25 mouse cellular contexts compared by ENCODE assay signal in the genomic region with DNA sequence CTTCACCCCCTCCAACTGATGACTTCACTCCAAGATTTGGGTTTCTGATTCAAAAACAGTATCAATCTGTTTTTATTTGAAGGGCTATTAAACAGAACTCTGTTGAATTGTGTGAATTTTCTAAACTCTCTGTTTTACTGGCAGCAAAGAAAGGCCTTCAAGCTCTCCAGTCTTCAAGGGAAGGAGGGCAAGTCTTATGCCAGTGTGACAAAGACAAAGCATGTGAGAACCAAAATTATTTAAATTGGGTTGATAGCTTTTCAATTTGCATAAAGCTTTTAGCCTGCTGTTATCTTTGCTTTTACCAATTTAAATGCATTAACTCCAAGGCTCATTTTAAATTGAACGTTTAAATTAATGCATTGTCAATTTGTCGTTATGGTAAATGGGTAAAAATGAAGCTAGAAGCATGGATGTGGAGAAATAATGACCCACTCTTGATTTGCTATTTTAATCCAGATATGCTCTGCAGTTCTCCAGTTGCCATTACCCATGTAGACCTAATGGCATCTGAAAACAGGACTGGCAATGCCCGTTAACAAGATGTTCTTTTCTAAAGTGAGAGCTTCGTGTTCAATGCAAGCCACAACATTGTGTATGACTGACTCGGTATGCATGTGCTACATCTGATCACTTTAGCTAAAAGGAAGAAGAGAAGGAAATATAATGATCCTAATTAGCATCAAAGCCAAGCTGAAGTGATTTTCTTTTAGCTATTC.
"Had no signal": no experiment of that assay in that cellular context is flagged by ENCODE, and none has a peak within 500 bp of the region (broad histone marks: within the 10 kb centered on the region; RNA-seq: fewer than 3 reads in every experiment).

No protein-coding gene starts in this region.

- DNase-seq: kidney, adult 18-20 months; kidney, adult 9 months; kidney, postnatal 25 days; layer of hippocampus, adult 9-11 months; liver; lung, adult 18-20 months; lung, postnatal 10 days; lung, postnatal 36 days; right cerebral cortex, adult 18-20 months; right cerebral cortex, postnatal 14 days; right cerebral cortex, postnatal 4 days; thymus, postnatal 25 days had no signal

- H3K27ac ChIP-seq: kidney, postnatal 0 days; layer of hippocampus, adult 2 months; limb, embryonic 10.5 days; limb, embryonic 13.5 days; liver, embryonic 12.5 days; liver, embryonic 15.5 days; lung, embryonic 15.5 days; midbrain, embryonic 10.5 days; neural tube, embryonic 12.5 days; neural tube, embryonic 15.5 days; stomach, embryonic 15.5 days had no signal

- H3K36me3 ChIP-seq: limb, embryonic 10.5 days; limb, embryonic 13.5 days; liver, embryonic 12.5 days; liver, embryonic 15.5 days; lung, embryonic 15.5 days; midbrain, embryonic 10.5 days; neural tube, embryonic 12.5 days; neural tube, embryonic 15.5 days; stomach, embryonic 15.5 days had no signal

- H3K9ac ChIP-seq: limb, embryonic 13.5 days; liver, embryonic 12.5 days; liver, embryonic 15.5 days; lung, embryonic 15.5 days; neural tube, embryonic 12.5 days; neural tube, embryonic 15.5 days; stomach, embryonic 15.5 days had no signal

- H3K9me3 ChIP-seq: limb, embryonic 10.5 days; limb, embryonic 13.5 days; liver, embryonic 15.5 days; lung, embryonic 15.5 days; neural tube, embryonic 15.5 days; stomach, embryonic 15.5 days had no signal

- H3K4me1 ChIP-seq: limb, embryonic 10.5 days; limb, embryonic 13.5 days; liver, embryonic 12.5 days; liver, embryonic 15.5 days; lung, embryonic 15.5 days; megakaryocyte, embryonic 14.5 days; midbrain, embryonic 10.5 days; neural tube, embryonic 12.5 days; neural tube, embryonic 15.5 days; stomach, embryonic 15.5 days had no signal

- H3K4me2 ChIP-seq: limb, embryonic 13.5 days; liver, embryonic 12.5 days; liver, embryonic 15.5 days; lung, embryonic 15.5 days; neural tube, embryonic 12.5 days; neural tube, embryonic 15.5 days; stomach, embryonic 15.5 days had no signal

- ATAC-seq: liver, embryonic 12.5 days; midbrain, embryonic 16.5 days had no signal

- H3K4me3 ChIP-seq: layer of hippocampus, adult 2 months; limb, embryonic 10.5 days; limb, embryonic 13.5 days; liver, embryonic 12.5 days; liver, embryonic 15.5 days; lung, embryonic 15.5 days; megakaryocyte, embryonic 14.5 days; midbrain, embryonic 10.5 days; neural tube, embryonic 12.5 days; neural tube, embryonic 15.5 days; stomach, embryonic 15.5 days had no signal

- H3K27me3 ChIP-seq: limb, embryonic 13.5 days; liver, embryonic 12.5 days; liver, embryonic 15.5 days; lung, embryonic 15.5 days; megakaryocyte, embryonic 14.5 days; neural tube, embryonic 12.5 days; neural tube, embryonic 15.5 days; stomach, embryonic 15.5 days had no signal
